ENCODE assay signal across 31 mouse cellular contexts in genomic region chr4:148938546-148938945, GRCm38 (mm10).
DNase-seq lines count a peak whose midpoint lies in the region; ATAC-seq lines count a peak whose summit lies in the region.
"Had no signal": no experiment of that assay in that cellular context is flagged by ENCODE, and none has a peak within 500 bp of the region (broad histone marks: within the 10 kb centered on the region; RNA-seq: fewer than 3 reads in every experiment).

No protein-coding gene starts in this region.

- H3K4me1 ChIP-seq in heart, embryonic 10.5 days: peaks cover 74% of the 10 kb centered on the region
- peaks cover 38% of the 10 kb centered on the region for H3K4me1 ChIP-seq in heart, embryonic 11.5 days (ENCODE audit: control insufficient read depth, insufficient read depth, low read length)
- peaks cover 77% of the 10 kb centered on the region for H3K4me1 ChIP-seq in limb, embryonic 10.5 days

- no peak for DNase-seq in heart, embryonic 10.5 days (ENCODE audit: low spot score)
- peak; percentile 74 for DNase-seq in ovary, adult 18-20 months (ENCODE audit: low spot score)
- no peak for DNase-seq in ovary, postnatal 10 days (ENCODE audit: low spot score)
- DNase-seq in adrenal gland, postnatal 14 days: peak; percentile 76
- no peak for DNase-seq in limb, embryonic 10.5 days (ENCODE audit: low spot score)
- no peak for DNase-seq in MN1 (ENCODE audit: low spot score)
- DNase-seq: cerebellum, adult 18-20 months; cerebellum, postnatal 14 days; gastrocnemius, postnatal 25 days; heart, adult 18-20 months; heart, postnatal 4 days; kidney, adult 18-20 months; kidney, postnatal 25 days; right cerebral cortex, adult 18-20 months; right cerebral cortex, postnatal 4 days; thymus, adult 18-20 months; thymus, postnatal 25 days had no signal

- WGBS in heart, embryonic 10.5 days: 75% methylated on average over 26 of the region's 26 CpGs
- whole genome bisulfite sequencing in heart, embryonic 11.5 days (ENCODE audit: insufficient replicate concordance): 73% methylated on average over 26 of the region's 26 CpGs
- WGBS in limb, embryonic 10.5 days: 89% methylated on average over 26 of the region's 26 CpGs

- peak overlapping the region; percentile 77; the same call in 1 of the 2 replicates for H3K27ac ChIP-seq in heart, embryonic 10.5 days
- H3K27ac ChIP-seq in heart, embryonic 11.5 days (ENCODE audit: low read depth, low read length): no peak overlapping the region
- peak overlapping the region; percentile 50 for H3K27ac ChIP-seq in limb, embryonic 10.5 days
- H3K27ac ChIP-seq: embryonic facial prominence, embryonic 15.5 days; forebrain, embryonic 13.5 days; hindbrain, embryonic 15.5 days; kidney, embryonic 15.5 days; limb, embryonic 13.5 days; lung, embryonic 15.5 days; neural tube, embryonic 12.5 days had no signal

- H3K27me3 ChIP-seq in heart, embryonic 10.5 days (ENCODE audit: insufficient read depth, poor library complexity, severe bottlenecking): peaks cover 33% of the 10 kb centered on the region; the same call in 1 of the 2 replicates
- H3K27me3 ChIP-seq in heart, embryonic 11.5 days (ENCODE audit: control insufficient read depth, insufficient read depth, low read length): peaks cover 4% of the 10 kb centered on the region; the same call in 1 of the 2 replicates
- peaks cover 76% of the 10 kb centered on the region for H3K27me3 ChIP-seq in limb, embryonic 10.5 days (ENCODE audit: low read depth, poor library complexity, severe bottlenecking)

- no peaks in the 10 kb centered on the region for H3K9me3 ChIP-seq in heart, embryonic 10.5 days
- no peaks in the 10 kb centered on the region for H3K9me3 ChIP-seq in heart, embryonic 11.5 days (replicated peaks; ENCODE audit: control insufficient read depth, low read length)
- no peaks in the 10 kb centered on the region; the same call in 1 of the 2 replicates for H3K9me3 ChIP-seq in limb, embryonic 10.5 days (replicated peaks)
- H3K9me3 ChIP-seq: embryonic facial prominence, embryonic 15.5 days; forebrain, embryonic 13.5 days; hindbrain, embryonic 15.5 days; kidney, embryonic 15.5 days; limb, embryonic 13.5 days; lung, embryonic 15.5 days; neural tube, embryonic 12.5 days had no signal

- no peak for ATAC-seq in heart, embryonic 11.5 days (replicated peaks; ENCODE audit: insufficient number of reproducible peaks, low FRiP score, low TSS enrichment)
- ATAC-seq: activated CD4-positive, CD25-positive, alpha-beta regulatory T cell, adult 4 months; CD4-positive, CD25-positive, alpha-beta regulatory T cell, adult 4 months; forebrain, embryonic 13.5 days; inflammation-experienced regulatory T-cells, adult 6 months had no signal

- no peak overlapping the region for H3K9ac ChIP-seq in heart, embryonic 11.5 days (ENCODE audit: low read depth, low read length)
- H3K9ac ChIP-seq: embryonic facial prominence, embryonic 15.5 days; forebrain, embryonic 13.5 days; hindbrain, embryonic 15.5 days; kidney, embryonic 15.5 days; limb, embryonic 13.5 days; lung, embryonic 15.5 days; neural tube, embryonic 12.5 days had no signal

- H3K4me3 ChIP-seq in heart, embryonic 10.5 days: no peak overlapping the region
- no peak overlapping the region for H3K4me3 ChIP-seq in heart, embryonic 11.5 days (ENCODE audit: low read depth, low read length)
- no peak overlapping the region for H3K4me3 ChIP-seq in limb, embryonic 10.5 days
- H3K4me3 ChIP-seq: embryonic facial prominence, embryonic 15.5 days; forebrain, embryonic 13.5 days; hindbrain, embryonic 15.5 days; kidney, embryonic 15.5 days; limb, embryonic 13.5 days; lung, embryonic 15.5 days; myocyte; neural tube, embryonic 12.5 days had no signal

- H3K4me2 ChIP-seq in heart, embryonic 11.5 days: no peak overlapping the region
- H3K4me2 ChIP-seq: embryonic facial prominence, embryonic 15.5 days; forebrain, embryonic 13.5 days; hindbrain, embryonic 15.5 days; kidney, embryonic 15.5 days; limb, embryonic 13.5 days; liver, embryonic 11.5 days; lung, embryonic 15.5 days; midbrain, embryonic 11.5 days; neural tube, embryonic 12.5 days had no signal

- H3K36me3 ChIP-seq in heart, embryonic 10.5 days: peaks cover 75% of the 10 kb centered on the region
- H3K36me3 ChIP-seq in heart, embryonic 11.5 days (ENCODE audit: control insufficient read depth, insufficient read depth, low read length): peaks cover 10% of the 10 kb centered on the region
- H3K36me3 ChIP-seq in limb, embryonic 10.5 days: peaks cover 4% of the 10 kb centered on the region; the same call in 1 of the 2 replicates
- H3K36me3 ChIP-seq: embryonic facial prominence, embryonic 15.5 days; hindbrain, embryonic 15.5 days; limb, embryonic 13.5 days; lung, embryonic 15.5 days had no signal

Comparison
In these comparisons a context has a peak if more than half of its experiments do, and no peak if none do; other contexts are left out.
1. DNase-seq: peak in ovary, adult 18-20 months (single experiment) and adrenal gland, postnatal 14 days (single experiment); none in heart, embryonic 10.5 days (single experiment), ovary, postnatal 10 days (single experiment), limb, embryonic 10.5 days (single experiment) and MN1 (single experiment).